Mouse (Mus musculus): Measurements from ENCODE around the gene Dock4. TPM values are rescaled to one million over a fixed set of nuclear protein-coding genes. Genes with fewer than 3 reads are reported as not detected.

Gene Dock4
- polyA plus RNA-seq, 1 experiment: 2.3 TPM

DNA sequence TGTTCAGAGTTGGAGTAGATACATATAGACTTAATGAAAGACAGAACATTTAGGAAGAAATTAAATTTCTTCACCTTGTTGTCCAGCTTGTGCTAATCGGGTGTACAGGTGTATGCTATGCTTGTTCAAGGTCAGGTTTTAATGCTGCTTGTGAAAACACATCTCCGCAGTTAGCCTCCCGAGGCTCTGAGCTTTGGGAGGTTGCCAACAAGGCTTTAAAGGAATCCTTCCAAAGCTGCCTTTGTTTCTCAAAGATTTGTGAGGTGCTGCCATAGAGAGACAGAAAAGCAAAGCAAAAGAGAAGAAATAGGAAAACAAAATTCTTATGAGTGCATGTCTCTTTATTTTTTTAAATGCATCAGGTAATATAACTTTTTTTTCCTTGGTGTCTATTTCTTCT is 57.8 kb downstream of the Dock4 start:
- Histone ChIP-seq H3K27ac (ENCODE audit: control insufficient read depth, insufficient read depth, low read length) (no peak overlapping the region), H3K4me1 (replicated peaks; ENCODE audit: control insufficient read depth, insufficient read depth, low read length) (no peaks in the 10 kb centered on the region), H3K4me3 (ENCODE audit: control insufficient read depth, insufficient read depth, low read length) (no peak overlapping the region), H3K36me3 (ENCODE audit: control insufficient read depth, insufficient read depth, low read length) (no peaks in the 10 kb centered on the region), H3K27me3 (ENCODE audit: control insufficient read depth, insufficient read depth, low read length) (no peaks in the 10 kb centered on the region)
- DNase-seq: no peak
- 95% methylated on average over 3 of the region's 3 CpGs for WGBS
- TF ChIP-seq CTCF (IDR thresholded peaks at IDR 0.05; ENCODE audit: borderline replicate concordance, control insufficient read depth, extremely low read depth, insufficient read depth, low read length, poor library complexity) (no peak), POLR2A (IDR thresholded peaks at IDR 0.05; ENCODE audit: control insufficient read depth, extremely low read depth, insufficient read depth, low read length, poor library complexity) (no peak)

DNA sequence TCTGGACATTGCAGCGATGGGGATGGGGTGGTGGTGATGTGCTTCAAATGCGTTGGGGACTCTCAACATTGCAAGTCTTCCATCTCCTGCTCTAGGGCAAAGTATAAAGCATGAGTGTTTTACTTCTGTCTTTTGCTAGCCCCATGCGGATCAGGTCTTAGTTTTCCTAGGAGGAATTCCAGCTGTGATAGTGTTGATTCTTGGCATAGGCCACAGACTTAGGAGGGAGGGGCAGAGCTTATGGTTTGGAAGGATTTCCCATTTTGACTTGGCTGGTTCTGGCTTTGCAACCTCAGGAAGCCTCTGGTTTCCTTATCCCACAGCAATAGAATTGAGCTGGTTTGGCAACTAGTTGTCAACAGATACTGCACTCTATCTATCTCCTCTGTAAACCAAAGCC is 58.9 kb downstream of the Dock4 start:
- DNase-seq: no peak
- no peak for TF ChIP-seq POLR2A (IDR thresholded peaks at IDR 0.05; ENCODE audit: control insufficient read depth, extremely low read depth, insufficient read depth, low read length, poor library complexity)
- no peak for TF ChIP-seq CTCF (IDR thresholded peaks at IDR 0.05; ENCODE audit: borderline replicate concordance, control insufficient read depth, extremely low read depth, insufficient read depth, low read length, poor library complexity)

DNA sequence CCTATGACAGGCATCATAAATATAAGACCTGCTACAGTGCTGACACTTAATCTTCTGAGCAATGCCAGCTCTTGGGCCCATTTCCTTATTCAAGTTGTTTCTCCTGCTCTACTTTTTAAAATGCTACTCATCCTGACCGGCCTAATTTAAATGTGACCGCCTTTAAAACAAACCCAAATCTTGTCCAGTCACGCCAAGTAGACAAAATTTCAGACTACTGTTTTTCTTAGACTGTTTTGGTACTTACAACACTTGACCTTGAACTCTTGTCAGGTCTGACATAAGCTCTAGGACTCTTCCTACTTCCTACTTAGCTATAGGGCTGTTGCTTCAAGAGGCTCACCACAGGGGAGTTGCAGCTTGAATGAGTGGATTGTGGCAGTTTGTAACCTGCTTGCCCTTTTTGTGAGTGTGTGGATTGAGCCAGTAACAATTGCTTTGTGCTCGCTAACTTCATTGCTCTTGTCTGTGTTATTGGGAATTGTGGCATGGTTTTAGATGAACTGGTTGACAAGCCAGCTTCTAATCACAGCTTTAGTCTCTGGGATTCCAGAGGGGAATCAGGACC is 62.2 kb downstream of the Dock4 start:
- WGBS: 92% methylated on average over 4 of the region's 4 CpGs
- no peak overlapping the region for H3K27ac ChIP-seq (ENCODE audit: control insufficient read depth, insufficient read depth, low read length)
- H3K4me3 ChIP-seq (ENCODE audit: control insufficient read depth, insufficient read depth, low read length): no peak overlapping the region
- no peaks in the 10 kb centered on the region for H3K4me1 ChIP-seq (replicated peaks; ENCODE audit: control insufficient read depth, insufficient read depth, low read length)
- DNase-seq: no peak
- TF ChIP-seq POLR2A (IDR thresholded peaks at IDR 0.05; ENCODE audit: control insufficient read depth, extremely low read depth, insufficient read depth, low read length, poor library complexity) (no peak), CTCF (IDR thresholded peaks at IDR 0.05; ENCODE audit: borderline replicate concordance, control insufficient read depth, extremely low read depth, insufficient read depth, low read length, poor library complexity) (no peak)
- H3K27me3 ChIP-seq (ENCODE audit: control insufficient read depth, insufficient read depth, low read length): no peaks in the 10 kb centered on the region
- H3K36me3 ChIP-seq (ENCODE audit: control insufficient read depth, insufficient read depth, low read length): no peaks in the 10 kb centered on the region

More for the DNA sequence above, 58.9 kb downstream of the Dock4 start:
- Histone ChIP-seq H3K4me1 (replicated peaks; ENCODE audit: control insufficient read depth, insufficient read depth, low read length) (no peaks in the 10 kb centered on the region), H3K27me3 (ENCODE audit: control insufficient read depth, insufficient read depth, low read length) (no peaks in the 10 kb centered on the region), H3K4me3 (ENCODE audit: control insufficient read depth, insufficient read depth, low read length) (no peak overlapping the region), H3K27ac (ENCODE audit: control insufficient read depth, insufficient read depth, low read length) (no peak overlapping the region), H3K36me3 (ENCODE audit: control insufficient read depth, insufficient read depth, low read length) (no peaks in the 10 kb centered on the region)
- WGBS: 94% methylated on average over 3 of the region's 3 CpGs

DNA sequence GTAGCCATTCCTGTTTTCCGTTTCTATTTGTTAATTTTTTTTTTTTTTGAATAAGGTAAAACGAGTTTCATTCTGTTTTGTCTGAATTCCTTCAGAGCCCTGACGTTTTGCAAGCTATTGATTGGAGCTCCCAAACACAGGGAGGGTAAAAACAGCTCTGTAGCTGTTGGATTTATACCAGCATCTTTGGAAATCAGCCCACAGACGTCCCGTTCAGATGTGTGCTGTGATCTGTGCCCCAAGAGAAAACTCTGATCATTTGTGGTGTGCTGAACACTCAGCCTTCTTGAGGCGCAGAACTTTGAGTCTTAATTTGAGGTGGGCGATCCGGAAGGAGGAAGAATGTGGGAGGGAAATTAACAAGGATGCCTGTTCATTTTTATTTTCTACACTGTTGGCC is 62.7 kb downstream of the Dock4 start:
- no peak for DNase-seq
- TF ChIP-seq POLR2A (IDR thresholded peaks at IDR 0.05; ENCODE audit: control insufficient read depth, extremely low read depth, insufficient read depth, low read length, poor library complexity) (no peak), CTCF (IDR thresholded peaks at IDR 0.05; ENCODE audit: borderline replicate concordance, control insufficient read depth, extremely low read depth, insufficient read depth, low read length, poor library complexity) (no peak)
- H3K27me3 ChIP-seq (ENCODE audit: control insufficient read depth, insufficient read depth, low read length): no peaks in the 10 kb centered on the region
- no peak overlapping the region for H3K27ac ChIP-seq (ENCODE audit: control insufficient read depth, insufficient read depth, low read length)
- H3K4me1 ChIP-seq (replicated peaks; ENCODE audit: control insufficient read depth, insufficient read depth, low read length): no peaks in the 10 kb centered on the region
- H3K36me3 ChIP-seq (ENCODE audit: control insufficient read depth, insufficient read depth, low read length): no peaks in the 10 kb centered on the region
- H3K4me3 ChIP-seq (ENCODE audit: control insufficient read depth, insufficient read depth, low read length): no peak overlapping the region
- WGBS: 88% methylated on average over 8 of the region's 8 CpGs

DNA sequence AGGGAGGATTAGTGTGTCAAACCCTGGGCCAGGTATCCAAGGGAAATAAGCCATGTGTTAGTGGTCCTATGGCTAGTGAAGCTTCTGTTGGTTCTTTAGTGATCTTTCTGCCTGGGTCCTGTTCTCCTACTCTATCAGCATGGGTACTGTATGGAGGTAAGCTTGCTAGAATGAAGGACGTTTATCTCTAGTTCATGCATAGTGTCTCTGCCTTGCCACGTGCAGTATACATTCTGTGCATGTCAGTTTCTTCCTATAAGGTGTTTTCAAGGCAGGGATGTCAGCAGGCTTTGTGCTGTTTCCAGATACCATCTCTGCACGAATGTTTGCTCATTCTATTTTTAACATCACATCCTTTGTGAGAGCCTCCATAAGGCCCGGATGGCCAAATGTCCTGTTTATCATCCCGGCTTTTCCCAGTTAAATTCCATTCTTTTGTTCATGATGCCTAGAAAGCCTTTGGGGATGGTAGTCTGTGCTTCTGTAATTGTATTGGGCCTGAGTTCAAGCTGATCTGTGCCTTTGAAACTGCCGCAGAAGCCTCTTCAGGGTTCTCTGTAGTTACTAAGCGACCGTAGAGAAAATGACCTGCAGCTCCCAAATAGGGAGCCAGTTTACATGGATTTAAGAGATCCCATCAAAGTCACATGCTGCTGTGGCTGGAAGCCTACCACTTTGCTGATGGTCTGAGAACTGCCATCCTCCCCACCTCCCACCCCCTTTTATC is 66.1 kb downstream of the Dock4 start:
- Histone ChIP-seq H3K4me1 (replicated peaks; ENCODE audit: control insufficient read depth, insufficient read depth, low read length) (no peaks in the 10 kb centered on the region), H3K27ac (ENCODE audit: control insufficient read depth, insufficient read depth, low read length) (no peak overlapping the region), H3K36me3 (ENCODE audit: control insufficient read depth, insufficient read depth, low read length) (no peaks in the 10 kb centered on the region), H3K4me3 (ENCODE audit: control insufficient read depth, insufficient read depth, low read length) (no peak overlapping the region), H3K27me3 (ENCODE audit: control insufficient read depth, insufficient read depth, low read length) (no peaks in the 10 kb centered on the region)
- 92% methylated on average over 8 of the region's 8 CpGs for WGBS
- no peak for DNase-seq
- no peak for TF ChIP-seq POLR2A (IDR thresholded peaks at IDR 0.05; ENCODE audit: control insufficient read depth, extremely low read depth, insufficient read depth, low read length, poor library complexity)
- no peak for TF ChIP-seq CTCF (IDR thresholded peaks at IDR 0.05; ENCODE audit: borderline replicate concordance, control insufficient read depth, extremely low read depth, insufficient read depth, low read length, poor library complexity)

DNA sequence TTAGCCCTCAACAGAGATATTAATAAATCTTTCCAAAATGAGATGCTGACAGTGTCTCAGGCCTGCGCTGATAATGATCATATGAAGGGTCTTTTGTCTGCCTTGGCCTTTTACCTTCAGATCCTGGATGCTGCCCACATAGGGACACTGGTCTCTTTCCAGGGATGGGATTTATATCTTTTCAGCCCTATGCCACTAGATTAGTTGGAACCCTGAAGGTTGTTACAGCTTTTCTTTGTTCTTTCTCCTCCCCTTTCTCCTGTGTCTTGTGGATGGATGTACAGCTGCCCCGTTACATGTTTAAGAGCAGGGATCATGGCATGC is 66.6 kb downstream of the Dock4 start:
- Histone ChIP-seq H3K4me1 (replicated peaks; ENCODE audit: control insufficient read depth, insufficient read depth, low read length) (no peaks in the 10 kb centered on the region), H3K4me3 (ENCODE audit: control insufficient read depth, insufficient read depth, low read length) (no peak overlapping the region), H3K27ac (ENCODE audit: control insufficient read depth, insufficient read depth, low read length) (no peak overlapping the region), H3K36me3 (ENCODE audit: control insufficient read depth, insufficient read depth, low read length) (no peaks in the 10 kb centered on the region), H3K27me3 (ENCODE audit: control insufficient read depth, insufficient read depth, low read length) (no peaks in the 10 kb centered on the region)
- WGBS: 94% methylated on average over 2 of the region's 2 CpGs
- no peak for DNase-seq
- no peak for TF ChIP-seq POLR2A (IDR thresholded peaks at IDR 0.05; ENCODE audit: control insufficient read depth, extremely low read depth, insufficient read depth, low read length, poor library complexity)
- no peak for TF ChIP-seq CTCF (IDR thresholded peaks at IDR 0.05; ENCODE audit: borderline replicate concordance, control insufficient read depth, extremely low read depth, insufficient read depth, low read length, poor library complexity)
